Mouse (Mus musculus): ENCODE data around the gene Zfp366. TPM values are rescaled to one million over a fixed set of nuclear protein-coding genes. Genes with fewer than 3 reads are reported as not detected.

The Zfp366 gene
- polyA plus RNA-seq, 1 experiment from 2014 or later, result 1.3 TPM

DNA sequence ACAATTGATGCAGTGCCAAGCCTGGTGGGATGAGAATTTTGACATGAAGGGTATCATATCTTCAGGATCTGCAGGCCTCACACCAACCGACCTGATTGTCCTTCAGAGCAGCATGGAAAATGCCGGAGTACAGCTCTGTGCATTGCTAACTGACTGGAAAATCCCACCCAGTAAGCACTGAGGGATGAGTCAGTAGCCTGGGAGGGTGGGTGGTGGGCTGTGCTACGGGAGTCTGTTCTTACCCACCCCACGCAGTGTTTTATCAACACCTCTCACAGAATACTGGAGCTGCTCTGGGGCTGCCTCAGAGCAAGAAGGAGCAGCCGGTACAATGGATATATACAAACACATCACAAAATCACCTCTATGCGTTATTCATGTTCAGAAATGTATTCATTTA lies 79.9 kb downstream of the Zfp366 start:
- no peak overlapping the region for H3K27ac ChIP-seq (ENCODE audit: low read depth)
- no peak for DNase-seq
- H3K36me3 ChIP-seq (ENCODE audit: insufficient read depth), result no peaks in the 10 kb centered on the region
- WGBS, result 58% methylated on average over 6 of the region's 6 CpGs
- H3K4me1 ChIP-seq (ENCODE audit: insufficient read depth), result no peaks in the 10 kb centered on the region
- H3K9ac ChIP-seq, result no peak overlapping the region
- H3K4me3 ChIP-seq (ENCODE audit: low read depth, low read length), result no peak overlapping the region
- ATAC-seq (ENCODE audit: insufficient read depth), result no peak
- TF ChIP-seq CTCF (IDR thresholded peaks at IDR 0.05; ENCODE audit: low read depth), result no peak
- no peaks in the 10 kb centered on the region for H3K9me3 ChIP-seq (ENCODE audit: low read depth, low read length)
- H3K4me2 ChIP-seq, result no peak overlapping the region
- no peaks in the 10 kb centered on the region for H3K27me3 ChIP-seq (ENCODE audit: insufficient read depth, low read length)

DNA sequence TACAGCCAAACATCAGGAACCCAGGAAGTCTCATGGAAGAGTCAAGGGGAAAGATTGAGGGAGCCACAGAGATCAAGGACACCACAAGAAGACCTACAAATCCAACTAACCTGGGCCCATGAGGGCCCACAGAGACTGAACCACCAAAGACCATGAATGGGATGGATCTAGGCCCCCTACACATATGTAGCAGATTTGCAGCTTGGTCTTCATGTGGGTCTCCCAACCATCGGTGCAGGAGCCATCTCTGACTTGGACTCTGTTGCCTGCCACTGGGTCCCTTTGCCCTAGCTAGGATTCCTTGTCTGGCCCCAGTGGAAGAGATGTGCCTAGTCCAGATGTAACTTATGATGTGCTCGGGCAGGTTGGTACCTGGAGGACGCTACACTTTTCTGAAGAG lies 87.4 kb downstream of the Zfp366 start:
- TF ChIP-seq CTCF (IDR thresholded peaks at IDR 0.05; ENCODE audit: low read depth), result no peak
- WGBS, result 94% methylated on average over 3 of the region's 3 CpGs
- Histone ChIP-seq H3K4me2 (no peak overlapping the region), H3K4me1 (ENCODE audit: insufficient read depth) (no peaks in the 10 kb centered on the region), H3K4me3 (ENCODE audit: low read depth, low read length) (no peak overlapping the region), H3K9ac (no peak overlapping the region), H3K36me3 (ENCODE audit: insufficient read depth) (no peaks in the 10 kb centered on the region), H3K9me3 (ENCODE audit: low read depth, low read length) (no peaks in the 10 kb centered on the region), H3K27me3 (ENCODE audit: insufficient read depth, low read length) (no peaks in the 10 kb centered on the region), H3K27ac (ENCODE audit: low read depth) (no peak overlapping the region)
- no peak for DNase-seq
- ATAC-seq (ENCODE audit: insufficient read depth), result no peak

- DNase-seq (no peak), ATAC-seq (ENCODE audit: insufficient read depth) (no peak)
- no peak overlapping the region for H3K9ac ChIP-seq
- H3K4me1 ChIP-seq (ENCODE audit: insufficient read depth), result no peaks in the 10 kb centered on the region
- no peaks in the 10 kb centered on the region for H3K27me3 ChIP-seq (ENCODE audit: insufficient read depth, low read length)
- no peak overlapping the region for H3K4me3 ChIP-seq (ENCODE audit: low read depth, low read length)
- WGBS, result 92% methylated on average over 3 of the region's 3 CpGs
- TF ChIP-seq CTCF (IDR thresholded peaks at IDR 0.05; ENCODE audit: low read depth), result no peak
- H3K9me3 ChIP-seq (ENCODE audit: low read depth, low read length), result no peaks in the 10 kb centered on the region
- no peaks in the 10 kb centered on the region for H3K36me3 ChIP-seq (ENCODE audit: insufficient read depth)
- no peak overlapping the region for H3K27ac ChIP-seq (ENCODE audit: low read depth)
- no peak overlapping the region for H3K4me2 ChIP-seq
Measured at GRCm38 (mm10) chr13:99277521-99277920, 92.9 kb downstream of the Zfp366 start.

- Histone ChIP-seq H3K4me1 (ENCODE audit: insufficient read depth) (peaks cover 4% of the 10 kb centered on the region; the same call in 1 of the 2 replicates), H3K9ac (no peak overlapping the region), H3K4me2 (no peak overlapping the region), H3K27ac (ENCODE audit: low read depth) (no peak overlapping the region), H3K4me3 (ENCODE audit: low read depth, low read length) (no peak overlapping the region), H3K36me3 (ENCODE audit: insufficient read depth) (no peaks in the 10 kb centered on the region), H3K9me3 (ENCODE audit: low read depth, low read length) (no peaks in the 10 kb centered on the region), H3K27me3 (ENCODE audit: insufficient read depth, low read length) (no peaks in the 10 kb centered on the region)
- WGBS, result 64% methylated on average over 6 of the region's 6 CpGs
- DNase-seq (no peak), ATAC-seq (ENCODE audit: insufficient read depth) (no peak)
- no peak for TF ChIP-seq CTCF (IDR thresholded peaks at IDR 0.05; ENCODE audit: low read depth)
Measured at GRCm38 (mm10) chr13:99278511-99278910, 93.9 kb downstream of the Zfp366 start.

DNA sequence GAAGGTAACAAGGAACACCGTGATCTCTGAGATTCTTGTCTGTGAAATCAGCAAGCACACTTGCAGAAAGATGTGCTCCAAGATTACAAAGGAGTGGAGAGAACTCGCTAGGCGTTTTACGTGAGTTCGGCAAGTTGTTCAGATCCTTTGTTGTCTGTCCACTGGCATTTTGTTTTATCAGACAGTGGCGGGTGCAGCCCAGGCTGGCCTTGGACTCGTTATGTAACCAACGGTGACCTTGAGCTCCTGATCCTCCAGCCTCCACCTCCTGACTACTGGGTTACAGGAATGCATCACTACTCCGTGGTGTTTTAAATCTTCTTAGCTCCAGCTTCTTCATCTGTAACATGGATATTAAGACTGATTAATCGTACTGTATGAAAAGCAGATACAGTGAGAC lies 94.7 kb downstream of the Zfp366 start:
- Histone ChIP-seq H3K27me3 (ENCODE audit: insufficient read depth, low read length) (no peaks in the 10 kb centered on the region), H3K4me1 (ENCODE audit: insufficient read depth) (peaks cover 4% of the 10 kb centered on the region; the same call in 1 of the 2 replicates), H3K36me3 (ENCODE audit: insufficient read depth) (no peaks in the 10 kb centered on the region), H3K4me3 (ENCODE audit: low read depth, low read length) (no peak overlapping the region), H3K9me3 (ENCODE audit: low read depth, low read length) (no peaks in the 10 kb centered on the region), H3K27ac (ENCODE audit: low read depth) (no peak overlapping the region), H3K4me2 (no peak overlapping the region), H3K9ac (no peak overlapping the region)
- WGBS, result 56% methylated on average over 10 of the region's 10 CpGs
- TF ChIP-seq CTCF (IDR thresholded peaks at IDR 0.05; ENCODE audit: low read depth), result no peak
- ATAC-seq (ENCODE audit: insufficient read depth) (no peak), DNase-seq (no peak)

DNA sequence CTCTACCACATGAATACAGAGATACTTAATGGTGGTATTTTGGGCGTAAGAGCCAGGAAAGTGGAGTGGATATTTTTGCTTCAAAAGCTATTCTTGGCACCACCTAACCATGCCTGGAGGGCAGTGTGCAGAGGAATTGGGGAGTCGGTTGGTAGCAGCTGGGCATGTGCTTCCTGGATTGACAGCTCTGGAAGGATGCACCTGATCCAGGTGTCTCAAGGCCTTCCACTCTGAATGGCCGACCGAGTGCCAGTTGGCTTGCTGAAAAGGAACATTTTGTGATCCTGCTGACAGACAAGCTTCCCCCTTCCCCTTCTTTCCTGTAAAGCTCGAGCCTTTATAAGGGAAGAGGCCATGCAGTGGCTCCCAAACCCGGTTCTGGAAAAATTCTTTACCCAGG lies 98.3 kb downstream of the Zfp366 start:
- H3K27me3 ChIP-seq (ENCODE audit: insufficient read depth, low read length), result no peaks in the 10 kb centered on the region
- no peak for TF ChIP-seq CTCF (IDR thresholded peaks at IDR 0.05; ENCODE audit: low read depth)
- 65% methylated on average over 6 of the region's 6 CpGs for WGBS
- H3K4me1 ChIP-seq (ENCODE audit: insufficient read depth), result peaks cover 4% of the 10 kb centered on the region; the same call in 1 of the 2 replicates
- H3K36me3 ChIP-seq (ENCODE audit: insufficient read depth), result no peaks in the 10 kb centered on the region
- H3K9me3 ChIP-seq (ENCODE audit: low read depth, low read length), result no peaks in the 10 kb centered on the region
- H3K9ac ChIP-seq, result no peak overlapping the region
- no peak overlapping the region for H3K4me3 ChIP-seq (ENCODE audit: low read depth, low read length)
- ATAC-seq (ENCODE audit: insufficient read depth) (no peak), DNase-seq (no peak)
- no peak overlapping the region for H3K4me2 ChIP-seq
- H3K27ac ChIP-seq (ENCODE audit: low read depth), result no peak overlapping the region

DNA sequence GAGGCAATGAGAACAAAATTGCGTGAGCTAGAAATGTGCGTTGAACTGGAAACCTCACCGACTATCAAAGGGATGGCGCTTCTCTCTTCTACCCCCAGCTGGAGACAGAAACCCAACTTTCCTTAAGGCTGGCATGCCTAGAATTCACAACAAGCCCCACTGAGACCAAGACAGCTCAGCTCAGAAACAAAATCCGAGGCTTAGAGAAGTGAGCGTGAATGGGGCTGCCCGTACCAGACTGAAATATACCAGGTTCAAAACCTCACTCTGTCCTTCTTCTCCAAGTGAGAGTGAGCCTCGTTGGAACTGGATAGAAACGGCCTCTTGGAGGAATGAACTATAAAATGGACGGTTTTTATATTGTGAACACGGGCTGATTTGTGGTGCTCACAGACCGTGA lies 99.3 kb downstream of the Zfp366 start:
- Histone ChIP-seq H3K27ac (ENCODE audit: low read depth) (no peak overlapping the region), H3K9ac (no peak overlapping the region), H3K4me2 (no peak overlapping the region), H3K4me3 (ENCODE audit: low read depth, low read length) (no peak overlapping the region), H3K36me3 (ENCODE audit: insufficient read depth) (no peaks in the 10 kb centered on the region), H3K4me1 (ENCODE audit: insufficient read depth) (peaks cover 4% of the 10 kb centered on the region; the same call in 1 of the 2 replicates), H3K27me3 (ENCODE audit: insufficient read depth, low read length) (no peaks in the 10 kb centered on the region), H3K9me3 (ENCODE audit: low read depth, low read length) (no peaks in the 10 kb centered on the region)
- DNase-seq, result no peak
- no peak for ATAC-seq (ENCODE audit: insufficient read depth)
- 89% methylated on average over 12 of the region's 12 CpGs for WGBS
- TF ChIP-seq CTCF (IDR thresholded peaks at IDR 0.05; ENCODE audit: low read depth), result no peak

Measured in lung, embryonic 14.5 days (tissue).